Mouse (Mus musculus): Measurements from ENCODE around the gene Ric1. TPM values are rescaled to one million over a fixed set of nuclear protein-coding genes. Genes with fewer than 3 reads are reported as not detected.

Ric1 gene
- polyA plus RNA-seq, 1 experiment from 2014 or later = 13.5 TPM

DNA sequence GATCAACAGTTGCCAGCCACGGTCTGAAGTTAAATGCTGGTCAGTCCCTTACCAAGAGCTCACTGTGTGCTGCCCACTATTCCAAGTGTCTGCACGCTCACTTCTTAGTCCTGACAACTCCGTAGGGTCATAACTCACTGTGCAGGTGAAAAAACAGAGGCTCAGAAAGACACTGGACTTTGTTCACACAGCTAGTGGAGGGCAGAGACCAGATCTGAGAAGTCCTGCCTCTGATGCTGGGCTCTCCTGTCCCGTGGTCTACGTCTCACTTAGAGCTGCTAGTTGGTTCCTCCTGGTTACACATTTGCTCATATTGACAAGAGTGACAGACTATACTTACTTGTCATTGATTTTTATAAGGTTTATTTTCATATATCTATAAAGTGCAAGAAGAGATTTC lies 76.9 kb downstream of the Ric1 start:
- no peak for DNase-seq (ENCODE audit: low spot score)
- 82% methylated on average over 5 of the region's 5 CpGs for WGBS
- no peak overlapping the region for H3K27ac ChIP-seq
- TF ChIP-seq CTCF (IDR thresholded peaks at IDR 0.05; ENCODE audit: low read depth) = no peak
- H3K4me1 ChIP-seq (replicated peaks; ENCODE audit: insufficient read depth, low read length) = no peaks in the 10 kb centered on the region
- H3K9me3 ChIP-seq (replicated peaks; ENCODE audit: low read length) = no peaks in the 10 kb centered on the region
- H3K9ac ChIP-seq (ENCODE audit: low read depth, low read length) = no peak overlapping the region
- H3K27me3 ChIP-seq (ENCODE audit: insufficient read depth, low read length) = no peaks in the 10 kb centered on the region
- ATAC-seq (replicated peaks; ENCODE audit: low FRiP score, low read depth) = 0 out of 2 replicates have a peak, but pooled peaks have one; percentile 25
- H3K36me3 ChIP-seq (ENCODE audit: insufficient read depth, low read length) = peaks cover 41% of the 10 kb centered on the region
- H3K4me2 ChIP-seq (ENCODE audit: low read length) = no peak overlapping the region
- no peak overlapping the region for H3K4me3 ChIP-seq (replicated peaks; ENCODE audit: low read depth, low read length)

DNA sequence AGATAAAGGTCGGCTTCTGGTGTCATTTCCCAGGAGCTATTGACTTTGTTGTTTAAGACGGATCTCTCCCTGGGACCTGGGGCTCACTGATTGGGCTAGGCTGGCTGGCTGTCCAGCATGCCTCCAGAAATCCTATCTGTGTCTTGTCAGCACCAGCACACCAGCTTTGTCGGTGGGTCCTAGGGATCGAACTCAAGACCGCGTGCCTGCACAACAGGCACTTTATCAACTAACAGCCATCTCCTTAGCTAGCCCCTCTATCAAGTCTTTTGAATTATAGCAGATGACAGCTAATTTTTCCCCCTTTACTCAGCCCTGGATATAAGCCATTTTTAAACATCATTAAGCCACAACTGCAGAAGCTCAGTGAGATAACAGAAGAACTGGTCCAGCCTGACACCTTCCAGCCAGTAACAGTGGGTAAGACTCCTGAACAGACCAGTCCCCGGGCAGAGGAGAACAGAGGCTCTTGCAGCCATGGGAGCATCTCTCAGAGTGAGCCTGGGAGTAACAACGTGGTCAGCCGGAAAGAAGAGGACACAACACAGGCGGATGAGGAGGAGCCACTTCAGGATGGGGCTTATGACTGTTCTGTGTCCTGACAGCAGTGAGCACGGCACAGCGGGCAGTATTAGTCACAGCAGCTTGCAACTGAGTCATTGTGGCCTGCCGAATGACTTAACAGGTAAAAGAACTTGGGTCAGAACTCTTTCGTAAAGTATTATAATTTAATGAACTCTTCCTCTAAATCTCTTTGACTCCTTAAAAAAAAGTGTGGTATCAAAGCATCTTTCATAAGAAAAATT lies 81.7 kb downstream of the Ric1 start:
- H3K27ac ChIP-seq = no peak overlapping the region
- ATAC-seq (replicated peaks; ENCODE audit: low FRiP score, low read depth) (no peak), DNase-seq (ENCODE audit: low spot score) (no peak)
- no peaks in the 10 kb centered on the region for H3K27me3 ChIP-seq (ENCODE audit: insufficient read depth, low read length)
- H3K4me3 ChIP-seq (replicated peaks; ENCODE audit: low read depth, low read length) = no peak overlapping the region
- H3K9ac ChIP-seq (ENCODE audit: low read depth, low read length) = no peak overlapping the region
- H3K4me1 ChIP-seq (replicated peaks; ENCODE audit: insufficient read depth, low read length) = no peaks in the 10 kb centered on the region
- no peak overlapping the region for H3K4me2 ChIP-seq (ENCODE audit: low read length)
- peaks cover 34% of the 10 kb centered on the region for H3K36me3 ChIP-seq (ENCODE audit: insufficient read depth, low read length)
- WGBS = 90% methylated on average over 14 of the region's 14 CpGs
- no peak for TF ChIP-seq CTCF (IDR thresholded peaks at IDR 0.05; ENCODE audit: low read depth)
- H3K9me3 ChIP-seq (replicated peaks; ENCODE audit: low read length) = no peaks in the 10 kb centered on the region

DNA sequence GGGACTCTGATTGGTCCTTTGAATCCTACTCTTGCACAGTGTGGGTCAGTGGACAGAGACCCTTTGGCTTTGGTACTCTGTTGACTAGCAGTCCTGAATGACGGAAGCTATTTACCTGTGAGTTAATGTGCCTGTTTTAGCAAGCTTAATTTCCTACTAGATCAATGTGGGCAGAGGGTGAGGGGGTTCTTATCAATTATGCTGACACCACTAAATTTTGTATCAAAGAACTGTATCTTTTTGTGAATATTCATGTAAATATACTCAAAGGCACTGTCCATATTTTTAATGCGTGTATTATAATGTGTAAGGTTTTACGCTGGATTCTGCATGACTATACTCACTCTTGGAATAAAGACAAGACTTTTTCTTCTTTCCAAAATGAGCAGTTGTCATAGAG lies 82.6 kb downstream of the Ric1 start:
- WGBS = 93% methylated on average over 3 of the region's 3 CpGs
- Histone ChIP-seq H3K9me3 (replicated peaks; ENCODE audit: low read length) (no peaks in the 10 kb centered on the region), H3K4me1 (replicated peaks; ENCODE audit: insufficient read depth, low read length) (no peaks in the 10 kb centered on the region), H3K4me3 (replicated peaks; ENCODE audit: low read depth, low read length) (no peak overlapping the region), H3K27ac (no peak overlapping the region), H3K27me3 (ENCODE audit: insufficient read depth, low read length) (no peaks in the 10 kb centered on the region), H3K36me3 (ENCODE audit: insufficient read depth, low read length) (peaks cover 32% of the 10 kb centered on the region), H3K9ac (ENCODE audit: low read depth, low read length) (no peak overlapping the region), H3K4me2 (ENCODE audit: low read length) (no peak overlapping the region)
- ATAC-seq (replicated peaks; ENCODE audit: low FRiP score, low read depth) (no peak), DNase-seq (ENCODE audit: low spot score) (no peak)
- TF ChIP-seq CTCF (IDR thresholded peaks at IDR 0.05; ENCODE audit: low read depth) = no peak

DNA sequence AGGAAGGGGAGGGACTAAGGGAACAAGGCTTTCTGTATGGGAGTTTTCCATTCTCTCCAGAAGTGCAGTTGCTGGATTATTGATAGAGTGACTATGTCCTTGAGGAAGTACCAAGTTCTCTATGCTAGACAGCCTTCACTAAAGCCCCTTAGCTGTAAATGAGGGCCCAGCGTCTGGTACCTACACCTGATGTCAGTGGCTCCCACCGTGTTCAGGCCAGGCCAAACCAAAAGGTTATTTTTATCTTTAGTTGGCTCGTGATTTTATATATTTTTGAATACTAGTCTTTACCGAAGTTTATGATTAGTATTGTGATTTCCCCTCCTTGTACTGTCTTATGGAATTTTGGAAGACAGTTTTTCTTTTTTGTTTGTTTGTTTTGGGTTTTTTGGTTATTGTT lies 85.4 kb downstream of the Ric1 start:
- DNase-seq (ENCODE audit: low spot score) (no peak), ATAC-seq (replicated peaks; ENCODE audit: low FRiP score, low read depth) (no peak)
- 94% methylated on average over 4 of the region's 4 CpGs for WGBS
- no peaks in the 10 kb centered on the region for H3K9me3 ChIP-seq (replicated peaks; ENCODE audit: low read length)
- H3K36me3 ChIP-seq (ENCODE audit: insufficient read depth, low read length) = peaks cover 32% of the 10 kb centered on the region
- H3K4me1 ChIP-seq (replicated peaks; ENCODE audit: insufficient read depth, low read length) = no peaks in the 10 kb centered on the region
- no peak for TF ChIP-seq CTCF (IDR thresholded peaks at IDR 0.05; ENCODE audit: low read depth)
- H3K4me2 ChIP-seq (ENCODE audit: low read length) = no peak overlapping the region
- no peaks in the 10 kb centered on the region for H3K27me3 ChIP-seq (ENCODE audit: insufficient read depth, low read length)
- H3K27ac ChIP-seq = no peak overlapping the region
- no peak overlapping the region for H3K4me3 ChIP-seq (replicated peaks; ENCODE audit: low read depth, low read length)
- no peak overlapping the region for H3K9ac ChIP-seq (ENCODE audit: low read depth, low read length)

DNA sequence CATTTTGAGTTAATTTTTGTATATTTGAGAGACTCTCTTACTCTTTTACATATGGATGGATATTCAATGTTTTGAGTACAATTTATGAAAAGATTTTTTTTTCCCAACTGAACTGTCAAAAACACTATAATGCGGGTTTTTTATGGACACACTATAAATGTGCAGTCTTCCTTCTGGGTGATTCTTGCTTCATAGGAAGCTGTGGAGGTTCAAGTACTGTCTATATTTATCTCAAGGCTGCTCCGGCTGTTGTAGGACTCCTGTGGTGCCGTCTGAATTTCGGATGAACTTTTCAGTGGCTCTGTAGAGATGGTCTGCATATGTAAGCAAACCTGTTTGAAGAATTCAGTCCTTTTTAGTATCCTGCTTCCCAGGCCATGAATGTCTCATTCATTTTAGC lies 86.1 kb downstream of the Ric1 start:
- no peak overlapping the region for H3K27ac ChIP-seq
- H3K4me1 ChIP-seq (replicated peaks; ENCODE audit: insufficient read depth, low read length) = no peaks in the 10 kb centered on the region
- H3K4me2 ChIP-seq (ENCODE audit: low read length) = no peak overlapping the region
- ATAC-seq (replicated peaks; ENCODE audit: low FRiP score, low read depth) (no peak), DNase-seq (ENCODE audit: low spot score) (no peak)
- WGBS = 86% methylated on average over 4 of the region's 4 CpGs
- no peak for TF ChIP-seq CTCF (IDR thresholded peaks at IDR 0.05; ENCODE audit: low read depth)
- H3K9me3 ChIP-seq (replicated peaks; ENCODE audit: low read length) = no peaks in the 10 kb centered on the region
- no peaks in the 10 kb centered on the region for H3K27me3 ChIP-seq (ENCODE audit: insufficient read depth, low read length)
- H3K9ac ChIP-seq (ENCODE audit: low read depth, low read length) = no peak overlapping the region
- H3K36me3 ChIP-seq (ENCODE audit: insufficient read depth, low read length) = peaks cover 29% of the 10 kb centered on the region
- no peak overlapping the region for H3K4me3 ChIP-seq (replicated peaks; ENCODE audit: low read depth, low read length)

DNA sequence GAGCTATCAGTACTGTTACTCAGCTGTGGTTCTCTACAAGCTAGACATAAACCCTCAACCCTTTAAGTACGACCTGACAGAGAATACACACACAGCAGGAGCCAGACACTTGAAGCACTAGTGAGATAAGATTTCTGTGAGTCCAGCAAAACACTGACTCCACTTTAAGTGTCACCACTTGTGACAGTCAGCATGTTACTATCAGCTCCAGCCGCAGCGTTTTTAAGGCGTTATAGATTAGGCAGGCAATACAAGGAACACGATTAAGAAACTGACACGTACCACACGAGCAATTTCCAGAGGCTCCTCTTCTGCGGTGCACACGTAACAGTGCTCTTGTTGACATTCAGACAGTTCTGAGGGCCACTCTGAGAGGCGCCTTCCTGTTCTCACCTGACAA lies 88.8 kb downstream of the Ric1 start:
- ATAC-seq (replicated peaks; ENCODE audit: low FRiP score, low read depth) (no peak), DNase-seq (ENCODE audit: low spot score) (no peak)
- WGBS = 88% methylated on average over 10 of the region's 10 CpGs
- Histone ChIP-seq H3K4me3 (replicated peaks; ENCODE audit: low read depth, low read length) (no peak overlapping the region), H3K27me3 (ENCODE audit: insufficient read depth, low read length) (no peaks in the 10 kb centered on the region), H3K36me3 (ENCODE audit: insufficient read depth, low read length) (peaks cover 19% of the 10 kb centered on the region), H3K27ac (no peak overlapping the region), H3K9ac (ENCODE audit: low read depth, low read length) (no peak overlapping the region), H3K4me2 (ENCODE audit: low read length) (no peak overlapping the region), H3K4me1 (replicated peaks; ENCODE audit: insufficient read depth, low read length) (no peaks in the 10 kb centered on the region), H3K9me3 (replicated peaks; ENCODE audit: low read length) (no peaks in the 10 kb centered on the region)
- TF ChIP-seq CTCF (IDR thresholded peaks at IDR 0.05; ENCODE audit: low read depth) = no peak

DNA sequence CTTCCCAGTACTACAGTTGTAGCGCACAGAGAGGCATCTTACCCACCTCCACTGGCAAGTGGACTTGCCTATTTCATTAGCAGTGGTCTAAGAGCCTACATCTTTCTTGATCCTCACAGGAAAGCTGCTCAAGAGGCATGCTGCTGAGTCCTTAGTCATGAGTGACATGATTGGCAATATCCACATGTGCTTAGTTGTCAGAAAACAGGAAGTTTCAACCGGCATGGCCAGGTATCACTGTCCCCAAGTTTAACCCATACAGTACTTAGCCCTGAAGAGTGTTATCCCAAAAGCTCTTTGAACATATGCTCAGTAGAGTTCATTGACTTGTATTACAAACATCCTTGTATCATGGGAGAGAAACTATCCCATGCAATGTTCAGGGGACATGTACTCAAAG lies 90.0 kb downstream of the Ric1 start:
- Histone ChIP-seq H3K4me3 (replicated peaks; ENCODE audit: low read depth, low read length) (no peak overlapping the region), H3K4me1 (replicated peaks; ENCODE audit: insufficient read depth, low read length) (no peaks in the 10 kb centered on the region), H3K9me3 (replicated peaks; ENCODE audit: low read length) (no peaks in the 10 kb centered on the region), H3K27me3 (ENCODE audit: insufficient read depth, low read length) (no peaks in the 10 kb centered on the region), H3K9ac (ENCODE audit: low read depth, low read length) (no peak overlapping the region), H3K36me3 (ENCODE audit: insufficient read depth, low read length) (peaks cover 16% of the 10 kb centered on the region), H3K27ac (no peak overlapping the region), H3K4me2 (ENCODE audit: low read length) (no peak overlapping the region)
- TF ChIP-seq CTCF (IDR thresholded peaks at IDR 0.05; ENCODE audit: low read depth) = no peak
- no peak for DNase-seq (ENCODE audit: low spot score)
- 80% methylated on average over 2 of the region's 2 CpGs for WGBS
- no peak for ATAC-seq (replicated peaks; ENCODE audit: low FRiP score, low read depth)

Measured in kidney, postnatal 0 days (tissue).